Mouse (Mus musculus) testis, adult 2 months (tissue): ENCODE measurements around the gene Il1b. TPM values are rescaled to one million over a fixed set of nuclear protein-coding genes. Genes with fewer than 3 reads are reported as not detected.

Source experiments
- H3K27ac ChIP-seq: fragments of 200-500 bp; 2 replicates; pipeline ENCODE4 v1.5.1; 2012; ENCODE audit warnings: low read depth, low read length; ENCODE audit not compliant: control insufficient read depth, insufficient read depth
- H3K27me3 ChIP-seq: fragments of 200-500 bp; 2 replicates; pipeline ENCODE4 v1.6.1; 2012; ENCODE audit warnings: mild to moderate bottlenecking, low read length, moderate library complexity; ENCODE audit not compliant: control insufficient read depth, insufficient read depth
- H3K36me3 ChIP-seq: fragments of 200-500 bp; 2 replicates; pipeline ENCODE4 v1.6.1; 2012; ENCODE audit warnings: mild to moderate bottlenecking, low read length; ENCODE audit not compliant: control insufficient read depth, insufficient read depth
- H3K4me1 ChIP-seq: fragments of 200-500 bp; 2 replicates; pipeline ENCODE4 v1.6.1; 2012; ENCODE audit warnings: low read length; ENCODE audit not compliant: control insufficient read depth, insufficient read depth
- H3K4me3 ChIP-seq: fragments of 200-500 bp; 2 replicates; pipeline ENCODE4 v1.5.1; 2012; ENCODE audit warnings: low read depth, mild to moderate bottlenecking, low read length, moderate library complexity, mixed read lengths; ENCODE audit not compliant: control insufficient read depth
- CTCF ChIP-seq: fragments of 200-500 bp; IDR thresholded peaks from 2 replicates; pipeline ENCODE4 v1.5.1; 2012; ENCODE audit warnings: low read depth, mild to moderate bottlenecking, inconsistent platforms, low read length, moderate library complexity; ENCODE audit not compliant: control insufficient read depth, insufficient read depth, insufficient replicate concordance
- POLR2A ChIP-seq: fragments of 200-500 bp; IDR thresholded peaks from 2 replicates; pipeline ENCODE4 v1.6.1; 2012; ENCODE audit warnings: low read depth, mild to moderate bottlenecking, inconsistent platforms, low read length, moderate library complexity; ENCODE audit not compliant: control insufficient read depth
- polyA plus RNA-seq: library from polyadenylated mRNA; depleted of rRNA; stranded (reverse); fragments of >200 nt; gene quantifications from 2 replicates; pipeline ENCODE4 v1.2.3, GENCODE M21; 2012

The Il1b gene
- polyA plus RNA-seq, 1 experiment = 0.64 TPM

- no peaks in the 10 kb centered on the region for H3K27me3 ChIP-seq
- H3K4me1 ChIP-seq = no peaks in the 10 kb centered on the region
- no peak overlapping the region for H3K27ac ChIP-seq
- TF ChIP-seq CTCF = no peak
- no peak for TF ChIP-seq POLR2A
- H3K4me3 ChIP-seq = no peak overlapping the region
- no peaks in the 10 kb centered on the region for H3K36me3 ChIP-seq
Measured at GRCm38 (mm10) chr2:129368795-129369194, 2.1 kb downstream of the Il1b start.

GRCm38 (mm10) chr2:129368106-129368505 lies 2.8 kb downstream of the Il1b start:
- Histone ChIP-seq H3K4me1 (no peaks in the 10 kb centered on the region), H3K27me3 (no peaks in the 10 kb centered on the region), H3K36me3 (no peaks in the 10 kb centered on the region), H3K27ac (no peak overlapping the region), H3K4me3 (no peak overlapping the region)
- TF ChIP-seq POLR2A (no peak), CTCF (no peak)

- TF ChIP-seq CTCF (no peak), POLR2A (no peak)
- no peaks in the 10 kb centered on the region for H3K36me3 ChIP-seq
- H3K4me3 ChIP-seq = no peak overlapping the region
- no peaks in the 10 kb centered on the region for H3K4me1 ChIP-seq
- H3K27me3 ChIP-seq = no peaks in the 10 kb centered on the region
- no peak overlapping the region for H3K27ac ChIP-seq
Measured at GRCm38 (mm10) chr2:129367246-129367645, 3.7 kb downstream of the Il1b start.

- Histone ChIP-seq H3K4me3 (no peak overlapping the region), H3K27me3 (no peaks in the 10 kb centered on the region), H3K4me1 (no peaks in the 10 kb centered on the region), H3K36me3 (no peaks in the 10 kb centered on the region), H3K27ac (no peak overlapping the region)
- TF ChIP-seq POLR2A (no peak), CTCF (no peak)
Measured at GRCm38 (mm10) chr2:129360975-129361560, 9.9 kb downstream of the Il1b start.

- TF ChIP-seq CTCF (no peak), POLR2A (no peak)
- H3K4me1 ChIP-seq = no peaks in the 10 kb centered on the region
- H3K27me3 ChIP-seq = no peaks in the 10 kb centered on the region
- no peak overlapping the region for H3K27ac ChIP-seq
- H3K36me3 ChIP-seq = no peaks in the 10 kb centered on the region
- no peak overlapping the region for H3K4me3 ChIP-seq
Measured at GRCm38 (mm10) chr2:129360197-129360596, 10.7 kb downstream of the Il1b start.

- Histone ChIP-seq H3K27me3 (no peaks in the 10 kb centered on the region), H3K4me3 (no peak overlapping the region), H3K36me3 (no peaks in the 10 kb centered on the region), H3K27ac (no peak overlapping the region), H3K4me1 (no peaks in the 10 kb centered on the region)
- no peak for TF ChIP-seq POLR2A
- TF ChIP-seq CTCF = no peak
Measured at GRCm38 (mm10) chr2:129338138-129338621, 32.8 kb downstream of the Il1b start.

- H3K27me3 ChIP-seq = no peaks in the 10 kb centered on the region
- H3K4me1 ChIP-seq = peaks cover 3% of the 10 kb centered on the region
- no peak overlapping the region for H3K27ac ChIP-seq
- no peaks in the 10 kb centered on the region; the same call in 1 of the 2 replicates for H3K36me3 ChIP-seq
- H3K4me3 ChIP-seq = no peak overlapping the region
- TF ChIP-seq POLR2A (no peak), CTCF (no peak)
Measured at GRCm38 (mm10) chr2:129333471-129333870, 37.5 kb downstream of the Il1b start.
